Mouse (Mus musculus): ENCODE results near the gene Mndal. TPM values are rescaled to one million over a fixed set of nuclear protein-coding genes. Genes with fewer than 3 reads are reported as not detected.
"Not testable (repeated sequence)": the region's sequence is repeated elsewhere in the genome, so short reads cannot be mapped to it uniquely, and the experiment has no call there.

Mndal gene
- polyA plus RNA-seq, 1 experiment from 2014 or later: 3.3 TPM

DNA sequence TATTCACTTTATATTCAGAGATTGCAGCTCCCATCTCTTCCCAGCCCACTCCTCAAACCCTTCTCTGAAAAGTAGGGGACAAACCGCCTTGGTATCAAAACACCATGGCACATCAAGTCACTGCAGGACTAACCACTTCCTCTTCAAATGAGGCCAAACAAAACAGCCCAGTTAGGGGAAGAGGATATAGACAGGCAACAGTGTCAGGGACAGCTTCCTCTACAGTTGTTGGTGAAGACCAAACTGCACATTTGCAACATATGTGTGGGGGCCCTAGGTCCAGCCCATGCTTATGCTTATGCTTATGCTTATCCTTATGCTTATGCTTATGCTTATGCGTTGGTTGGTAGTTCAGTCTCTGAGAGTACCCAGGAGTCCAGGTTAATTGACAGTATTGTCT is 133.0 kb downstream of the Mndal start:
- DNase-seq (ENCODE audit: low spot score); H3K4me3 ChIP-seq (ENCODE audit: low read depth, low read length); H3K36me3 ChIP-seq (ENCODE audit: control insufficient read depth, insufficient read depth, low read length); H3K27ac ChIP-seq (replicated peaks; ENCODE audit: low read depth, low read length); H3K27me3 ChIP-seq (replicated peaks; ENCODE audit: control insufficient read depth, insufficient read depth, low read length); H3K4me1 ChIP-seq (ENCODE audit: control insufficient read depth, insufficient read depth, low read length); H3K4me2 ChIP-seq (ENCODE audit: low read depth, low read length); H3K9me3 ChIP-seq (ENCODE audit: control insufficient read depth, low read length); H3K9ac ChIP-seq (ENCODE audit: low read depth, low read length); ATAC-seq (ENCODE audit: low read depth): not testable (repeated sequence)
- 70% methylated on average over 2 of the region's 2 CpGs for WGBS

DNA sequence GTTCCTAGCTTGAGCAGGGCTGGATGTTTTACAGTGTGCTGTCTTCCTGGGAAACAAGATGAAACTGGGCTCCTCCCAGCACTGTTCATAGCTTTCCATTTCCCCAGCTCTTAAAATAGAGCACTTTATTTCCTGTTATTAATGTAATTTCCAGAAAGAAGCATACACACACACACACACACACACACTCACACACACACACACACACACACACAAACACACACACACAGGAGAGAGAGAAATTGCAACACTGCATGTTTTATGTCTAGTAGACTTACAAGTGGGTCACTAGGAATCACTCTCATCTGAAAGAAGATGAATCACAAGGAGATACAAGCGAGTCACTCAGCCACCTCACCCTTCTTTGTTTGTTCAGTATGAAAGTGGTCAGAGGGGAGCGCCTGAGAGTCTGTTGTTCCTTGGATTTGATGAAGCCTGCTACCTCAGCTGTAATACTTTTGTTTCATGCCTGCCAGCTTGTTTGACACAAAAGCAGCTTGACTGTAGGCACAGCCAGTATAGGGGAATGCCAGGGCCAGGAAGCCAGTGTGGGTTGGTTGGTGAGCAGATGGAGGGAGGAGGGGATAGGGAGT is 139.5 kb downstream of the Mndal start:
- not testable (repeated sequence) for DNase-seq (ENCODE audit: low spot score); H3K4me2 ChIP-seq (ENCODE audit: low read depth, low read length); H3K36me3 ChIP-seq (ENCODE audit: control insufficient read depth, insufficient read depth, low read length); ATAC-seq (ENCODE audit: low read depth); H3K27ac ChIP-seq (replicated peaks; ENCODE audit: low read depth, low read length); H3K27me3 ChIP-seq (replicated peaks; ENCODE audit: control insufficient read depth, insufficient read depth, low read length); H3K9me3 ChIP-seq (ENCODE audit: control insufficient read depth, low read length); H3K9ac ChIP-seq (ENCODE audit: low read depth, low read length); H3K4me1 ChIP-seq (ENCODE audit: control insufficient read depth, insufficient read depth, low read length); H3K4me3 ChIP-seq (ENCODE audit: low read depth, low read length)
- WGBS: 66% methylated on average over 2 of the region's 2 CpGs

DNA sequence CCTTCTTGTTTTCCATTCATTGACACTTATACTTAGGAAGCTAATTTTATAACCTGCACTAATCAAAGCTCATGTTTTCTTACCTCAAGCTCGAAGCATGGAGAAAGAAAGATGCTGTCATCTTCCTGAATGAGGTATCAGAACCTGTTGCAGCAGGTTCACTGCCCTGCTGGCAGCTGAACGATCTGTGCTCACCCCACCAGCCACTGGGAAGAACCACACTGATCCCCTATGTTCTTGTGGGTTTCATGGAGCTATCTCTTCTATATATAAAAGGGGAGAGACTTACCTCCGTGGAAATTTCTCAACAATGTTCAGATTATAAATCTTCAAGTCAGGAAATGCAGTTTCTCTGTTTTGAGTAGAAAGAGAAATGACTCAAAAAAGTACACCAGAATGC is 140.1 kb downstream of the Mndal start:
- not testable (repeated sequence) for H3K27me3 ChIP-seq (replicated peaks; ENCODE audit: control insufficient read depth, insufficient read depth, low read length); H3K4me2 ChIP-seq (ENCODE audit: low read depth, low read length); H3K4me1 ChIP-seq (ENCODE audit: control insufficient read depth, insufficient read depth, low read length); H3K27ac ChIP-seq (replicated peaks; ENCODE audit: low read depth, low read length); ATAC-seq (ENCODE audit: low read depth); H3K36me3 ChIP-seq (ENCODE audit: control insufficient read depth, insufficient read depth, low read length); H3K4me3 ChIP-seq (ENCODE audit: low read depth, low read length); H3K9me3 ChIP-seq (ENCODE audit: control insufficient read depth, low read length); H3K9ac ChIP-seq (ENCODE audit: low read depth, low read length); DNase-seq (ENCODE audit: low spot score)
- 63% methylated on average over 3 of the region's 3 CpGs for WGBS

DNA sequence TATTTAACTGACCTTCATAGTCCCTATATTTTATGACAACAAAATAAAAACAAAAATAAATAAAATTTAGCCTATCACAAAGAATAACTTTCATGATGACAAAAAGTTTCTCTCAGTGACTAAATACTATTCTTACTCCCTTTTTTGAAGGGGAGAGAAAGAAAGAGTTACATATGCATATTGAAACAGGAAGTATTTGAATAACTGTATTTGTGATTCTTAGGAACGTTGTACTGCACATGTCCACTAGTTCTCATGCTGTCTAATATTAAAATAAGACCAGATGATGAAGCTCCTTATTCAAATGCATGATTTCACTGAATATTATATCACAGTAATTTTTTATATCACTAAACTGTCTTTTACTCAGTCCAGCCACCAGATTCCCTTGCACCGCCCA is 140.5 kb downstream of the Mndal start:
- H3K9ac ChIP-seq (ENCODE audit: low read depth, low read length); DNase-seq (ENCODE audit: low spot score); ATAC-seq (ENCODE audit: low read depth); H3K4me1 ChIP-seq (ENCODE audit: control insufficient read depth, insufficient read depth, low read length); H3K27ac ChIP-seq (replicated peaks; ENCODE audit: low read depth, low read length); H3K4me3 ChIP-seq (ENCODE audit: low read depth, low read length); H3K4me2 ChIP-seq (ENCODE audit: low read depth, low read length); H3K9me3 ChIP-seq (ENCODE audit: control insufficient read depth, low read length); H3K36me3 ChIP-seq (ENCODE audit: control insufficient read depth, insufficient read depth, low read length); H3K27me3 ChIP-seq (replicated peaks; ENCODE audit: control insufficient read depth, insufficient read depth, low read length): not testable (repeated sequence)
- 77% methylated on average over 2 of the region's 2 CpGs for WGBS

Other genes with a start within 250 kb of the Mndal start
- gene Ifi207, start 200.7 kb downstream of the Mndal start, polyA plus RNA-seq (2014; fragmentation: Nextera tagmentation; extraction: Ambion mirVana): 1.5 and 2.7 TPM in 2 replicates
- gene Ifi204, start 175.5 kb downstream of the Mndal start, polyA plus RNA-seq (2014; fragmentation: Nextera tagmentation; extraction: Ambion mirVana): 2.5 and 3.0 TPM in 2 replicates
- 1.1 and 1.6 TPM in 2 replicates for gene Ifi211, start 29.4 kb downstream of the Mndal start, polyA plus RNA-seq (2014; fragmentation: Nextera tagmentation; extraction: Ambion mirVana)
- 1.2 and 1.4 TPM in 2 replicates for gene Ifi203, start 181 bp upstream of the Mndal start, polyA plus RNA-seq (2014; fragmentation: Nextera tagmentation; extraction: Ambion mirVana)
- 1.4 and 1.7 TPM in 2 replicates for gene Ifi202b, start 40.3 kb upstream of the Mndal start, polyA plus RNA-seq (2014; fragmentation: Nextera tagmentation; extraction: Ambion mirVana)
- gene Ifi205, start 89.3 kb upstream of the Mndal start, polyA plus RNA-seq (2014; fragmentation: Nextera tagmentation; extraction: Ambion mirVana): 0.13 and 0.70 TPM in 2 replicates
- gene Olfr433, start 98.2 kb upstream of the Mndal start, polyA plus RNA-seq (2014; fragmentation: Nextera tagmentation; extraction: Ambion mirVana): 0.17 and 0.18 TPM in 2 replicates
- not detected in 2 replicates for gene Olfr432, start 106.7 kb upstream of the Mndal start, polyA plus RNA-seq (2014; fragmentation: Nextera tagmentation; extraction: Ambion mirVana)
- 0.08 and 0.57 TPM in 2 replicates for gene Olfr430, start 124.1 kb upstream of the Mndal start, polyA plus RNA-seq (2014; fragmentation: Nextera tagmentation; extraction: Ambion mirVana)
- 0.08 TPM in 1 of 2 replicates, not detected in the other for gene Olfr429, start 141.8 kb upstream of the Mndal start, polyA plus RNA-seq (2014; fragmentation: Nextera tagmentation; extraction: Ambion mirVana)
- gene Olfr427, start 154.4 kb upstream of the Mndal start, polyA plus RNA-seq (2014; fragmentation: Nextera tagmentation; extraction: Ambion mirVana): not detected in 2 replicates
- 0.10 TPM in 1 of 2 replicates, not detected in the other for gene Olfr231, start 178.7 kb upstream of the Mndal start, polyA plus RNA-seq (2014; fragmentation: Nextera tagmentation; extraction: Ambion mirVana)
- gene Olfr424, start 189.0 kb upstream of the Mndal start, polyA plus RNA-seq (2014; fragmentation: Nextera tagmentation; extraction: Ambion mirVana): not detected in 2 replicates
- gene Olfr420, start 213.1 kb upstream of the Mndal start, polyA plus RNA-seq (2014; fragmentation: Nextera tagmentation; extraction: Ambion mirVana): not detected in 2 replicates
- 0.47 and 0.57 TPM in 2 replicates for gene Spta1, start 230.3 kb upstream of the Mndal start, polyA plus RNA-seq (2014; fragmentation: Nextera tagmentation; extraction: Ambion mirVana)